In the genomic region with DNA sequence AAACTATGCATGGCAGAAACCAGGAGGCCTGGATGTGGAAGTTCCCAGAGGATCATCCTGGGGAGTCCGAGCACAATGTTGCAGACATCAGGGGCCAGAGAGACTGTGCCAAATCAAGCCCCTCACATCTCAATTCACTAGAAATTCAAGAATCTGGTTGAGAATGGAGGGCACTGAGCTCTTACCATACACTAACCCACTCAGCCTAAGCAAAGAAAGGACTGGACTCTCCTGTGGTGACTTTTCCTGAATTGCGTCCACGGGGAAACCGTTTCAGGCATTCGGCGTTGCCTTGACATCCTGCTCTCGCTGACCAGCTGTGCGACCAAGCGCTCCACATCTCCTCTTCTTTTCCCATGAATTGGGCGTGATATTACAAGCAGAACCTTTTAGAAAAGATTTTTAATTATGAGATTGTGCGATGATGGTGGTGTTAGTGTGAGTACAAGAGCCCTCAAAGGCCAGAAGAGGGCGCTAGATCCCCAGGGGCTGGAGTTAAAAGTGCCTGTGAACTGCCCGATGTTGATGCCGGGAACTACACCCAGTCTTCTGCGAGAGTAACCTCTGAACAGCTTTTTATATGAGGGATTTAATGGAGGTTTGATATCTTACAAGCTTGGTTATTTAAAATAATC, we compare ENCODE assay signal across 8 mouse cellular contexts. TPM values are rescaled to one million over a fixed set of nuclear protein-coding genes. Genes with fewer than 3 reads are reported as not detected.
DNase-seq lines count a peak whose midpoint lies in the region; ATAC-seq and TF ChIP-seq lines count a peak whose summit lies in the region.

No protein-coding gene starts in this region.

- WGBS in embryonic facial prominence, embryonic 11.5 days = 36% methylated on average over 15 of the region's 15 CpGs
- whole genome bisulfite sequencing in hindbrain, embryonic 14.5 days = 37% methylated on average over 15 of the region's 15 CpGs
- 35% methylated on average over 15 of the region's 15 CpGs for WGBS in liver, embryonic 12.5 days (ENCODE audit: insufficient replicate concordance)
- 41% methylated on average over 15 of the region's 15 CpGs for WGBS in neural tube, embryonic 11.5 days

- H3K27ac ChIP-seq in left cerebral cortex, adult 2 months = no peak overlapping the region
- H3K27ac ChIP-seq in embryonic facial prominence, embryonic 11.5 days (replicated peaks; ENCODE audit: low read depth, low read length) = no peak overlapping the region
- no peak overlapping the region for H3K27ac ChIP-seq in hindbrain, embryonic 14.5 days
- H3K27ac ChIP-seq in liver, embryonic 12.5 days = no peak overlapping the region
- no peak overlapping the region for H3K27ac ChIP-seq in neural tube, embryonic 11.5 days (ENCODE audit: low read depth, low read length)

- no peak for DNase-seq in left cerebral cortex, adult 2 months (ENCODE audit: extremely low spot score in 1 of 2, low spot score in 2 of 2)
- DNase-seq in left cerebral cortex, adult 11 months (ENCODE audit: low spot score) = no peak
- peak; percentile 37 for DNase-seq in adrenal gland, postnatal 25 days
- DNase-seq in embryonic facial prominence, embryonic 11.5 days (ENCODE audit: low spot score) = peak; percentile 85
- DNase-seq in hindbrain, embryonic 14.5 days (ENCODE audit: low spot score) = peak; percentile 71
- peak; percentile 80 for DNase-seq in neural tube, embryonic 11.5 days (ENCODE audit: low spot score)
- DNase-seq in gastrocnemius, postnatal 14 days = no peak

- H3K4me1 ChIP-seq in embryonic facial prominence, embryonic 11.5 days (ENCODE audit: control insufficient read depth, insufficient read depth, low read length) = no peaks in the 10 kb centered on the region
- H3K4me1 ChIP-seq in hindbrain, embryonic 14.5 days (replicated peaks; ENCODE audit: control insufficient read depth, insufficient read depth, low read length) = peaks cover 6% of the 10 kb centered on the region; the same call in 1 of the 2 replicates
- peaks cover 6% of the 10 kb centered on the region; the same call in 1 of the 2 replicates for H3K4me1 ChIP-seq in liver, embryonic 12.5 days
- H3K4me1 ChIP-seq in neural tube, embryonic 11.5 days (ENCODE audit: control insufficient read depth, insufficient read depth, low read length) = no peaks in the 10 kb centered on the region

- peak; percentile 67 for TF ChIP-seq CTCF in left cerebral cortex, adult 2 months (IDR thresholded peaks at IDR 0.05)

- no peaks in the 10 kb centered on the region for H3K9me3 ChIP-seq in embryonic facial prominence, embryonic 11.5 days (replicated peaks; ENCODE audit: control insufficient read depth, low read length)
- no peaks in the 10 kb centered on the region for H3K9me3 ChIP-seq in hindbrain, embryonic 14.5 days (ENCODE audit: control insufficient read depth, low read length)
- H3K9me3 ChIP-seq in liver, embryonic 12.5 days (replicated peaks) = no peaks in the 10 kb centered on the region
- no peaks in the 10 kb centered on the region for H3K9me3 ChIP-seq in neural tube, embryonic 11.5 days (ENCODE audit: control insufficient read depth, low read length)

- H3K4me2 ChIP-seq in embryonic facial prominence, embryonic 11.5 days (ENCODE audit: low read depth, low read length) = peak overlapping the region; percentile 10; the same call in 1 of the 2 replicates
- H3K4me2 ChIP-seq in hindbrain, embryonic 14.5 days (replicated peaks) = peak overlapping the region; percentile 43
- H3K4me2 ChIP-seq in liver, embryonic 12.5 days = peak overlapping the region; percentile 40
- H3K4me2 ChIP-seq in neural tube, embryonic 11.5 days (ENCODE audit: low read depth) = peak overlapping the region; percentile 34

- 0 out of 2 replicates have a peak, but pooled peaks have one; percentile 66 for ATAC-seq in embryonic facial prominence, embryonic 11.5 days (replicated peaks; ENCODE audit: insufficient number of reproducible peaks, low FRiP score, low TSS enrichment, low read depth)
- peak; percentile 47; the same call in 1 of the 2 replicates for ATAC-seq in hindbrain, embryonic 14.5 days (ENCODE audit: low FRiP score)
- no peak for ATAC-seq in liver, embryonic 12.5 days
- peak; percentile 82 for ATAC-seq in neural tube, embryonic 11.5 days (ENCODE audit: insufficient read depth, low FRiP score, low TSS enrichment)

- no peak overlapping the region for H3K9ac ChIP-seq in embryonic facial prominence, embryonic 11.5 days (replicated peaks; ENCODE audit: low read length)
- H3K9ac ChIP-seq in hindbrain, embryonic 14.5 days = peak overlapping the region; percentile 28; the same call in 1 of the 2 replicates
- H3K9ac ChIP-seq in liver, embryonic 12.5 days = no peak overlapping the region
- no peak overlapping the region for H3K9ac ChIP-seq in neural tube, embryonic 11.5 days (ENCODE audit: low read length)

- 0 out of 2 replicates have a peak overlapping the region, but pooled peaks have one; percentile 0 for H3K4me3 ChIP-seq in left cerebral cortex, adult 2 months
- no peak overlapping the region for H3K4me3 ChIP-seq in embryonic facial prominence, embryonic 11.5 days (ENCODE audit: low read depth, low read length)
- H3K4me3 ChIP-seq in hindbrain, embryonic 14.5 days (replicated peaks; ENCODE audit: low read length) = no peak overlapping the region
- no peak overlapping the region for H3K4me3 ChIP-seq in liver, embryonic 12.5 days
- no peak overlapping the region for H3K4me3 ChIP-seq in neural tube, embryonic 11.5 days (ENCODE audit: low read depth, low read length)

- no peaks in the 10 kb centered on the region for H3K27me3 ChIP-seq in embryonic facial prominence, embryonic 11.5 days (ENCODE audit: control insufficient read depth, insufficient read depth, low read length)
- H3K27me3 ChIP-seq in hindbrain, embryonic 14.5 days (ENCODE audit: control insufficient read depth, insufficient read depth, low read length) = no peaks in the 10 kb centered on the region
- H3K27me3 ChIP-seq in liver, embryonic 12.5 days (replicated peaks) = peaks cover 12% of the 10 kb centered on the region; the same call in 1 of the 2 replicates
- H3K27me3 ChIP-seq in neural tube, embryonic 11.5 days (ENCODE audit: control insufficient read depth, insufficient read depth, low read length) = no peaks in the 10 kb centered on the region

- intact Hi-C loops in left cerebral cortex, adult 2 months (cut with DNase I) = loop anchor here (2.0 to 5.0 kb wide), 4 partner anchors 100 to 518 kb away; a partner anchor contains a TSS
- intact Hi-C loops in gastrocnemius, postnatal 14 days (cut with DNase I; ENCODE audit: low total_unique reads) = loop anchor here (5.0 kb wide), 1 partner anchor 102 kb away; no protein-coding TSS in a partner anchor

- no peaks in the 10 kb centered on the region for H3K36me3 ChIP-seq in embryonic facial prominence, embryonic 11.5 days (replicated peaks; ENCODE audit: control insufficient read depth, insufficient read depth, low read depth, low read length)
- no peaks in the 10 kb centered on the region for H3K36me3 ChIP-seq in hindbrain, embryonic 14.5 days (replicated peaks; ENCODE audit: control insufficient read depth, insufficient read depth)
- no peaks in the 10 kb centered on the region for H3K36me3 ChIP-seq in liver, embryonic 12.5 days
- no peaks in the 10 kb centered on the region for H3K36me3 ChIP-seq in neural tube, embryonic 11.5 days (ENCODE audit: control insufficient read depth, insufficient read depth, low read length)

RNA-seq across cellular contexts. Expression of a gene that starts 43.0 kb away (rescaled TPM):
- total RNA-seq in left cerebral cortex, adult 2 months (2021) = 10 to 100 TPM; 33.6 to 41.8 TPM
- 101 and 114 TPM in 2 replicates for total RNA-seq in adrenal gland, postnatal 25 days (2021)
- polyA plus RNA-seq in embryonic facial prominence, embryonic 11.5 days (2014; fragmentation: Nextera tagmentation; extraction: Ambion mirVana) = 66.7 and 79.3 TPM in 2 replicates
- polyA plus RNA-seq in hindbrain, embryonic 14.5 days (2014; fragmentation: Nextera tagmentation; extraction: Ambion mirVana) = 50.1 and 50.7 TPM in 2 replicates
- polyA plus RNA-seq in liver, embryonic 12.5 days (2016; fragmentation: Nextera tagmentation; extraction: Ambion mirVana) = 50.5 and 51.2 TPM in 2 replicates
- 54.0 and 58.6 TPM in 2 replicates for polyA plus RNA-seq in neural tube, embryonic 11.5 days (2014; fragmentation: Nextera tagmentation; extraction: Ambion mirVana)
- total RNA-seq in gastrocnemius, postnatal 14 days (2021) = 100 to 1,000 TPM; 124 TPM

Comparison
In these comparisons a context has a peak if more than half of its experiments do, and no peak if none do; other contexts are left out.
1. DNase-seq: peak in adrenal gland, postnatal 25 days (single experiment), embryonic facial prominence, embryonic 11.5 days (single experiment), hindbrain, embryonic 14.5 days (single experiment) and neural tube, embryonic 11.5 days (single experiment); none in left cerebral cortex, adult 2 months (0 of 2), left cerebral cortex, adult 11 months (single experiment) and gastrocnemius, postnatal 14 days (single experiment).
2. Peak in every context shown above with its lines, with median percentiles within 50 percentile points of each other: H3K4me2 ChIP-seq.